Mouse (Mus musculus): Measurements from ENCODE around the gene Dnajc22. TPM values are rescaled to one million over a fixed set of nuclear protein-coding genes. Genes with fewer than 3 reads are reported as not detected.

Dnajc22 gene
- polyA plus RNA-seq, 1 experiment from 2014 or later, result 0.55 TPM

DNA sequence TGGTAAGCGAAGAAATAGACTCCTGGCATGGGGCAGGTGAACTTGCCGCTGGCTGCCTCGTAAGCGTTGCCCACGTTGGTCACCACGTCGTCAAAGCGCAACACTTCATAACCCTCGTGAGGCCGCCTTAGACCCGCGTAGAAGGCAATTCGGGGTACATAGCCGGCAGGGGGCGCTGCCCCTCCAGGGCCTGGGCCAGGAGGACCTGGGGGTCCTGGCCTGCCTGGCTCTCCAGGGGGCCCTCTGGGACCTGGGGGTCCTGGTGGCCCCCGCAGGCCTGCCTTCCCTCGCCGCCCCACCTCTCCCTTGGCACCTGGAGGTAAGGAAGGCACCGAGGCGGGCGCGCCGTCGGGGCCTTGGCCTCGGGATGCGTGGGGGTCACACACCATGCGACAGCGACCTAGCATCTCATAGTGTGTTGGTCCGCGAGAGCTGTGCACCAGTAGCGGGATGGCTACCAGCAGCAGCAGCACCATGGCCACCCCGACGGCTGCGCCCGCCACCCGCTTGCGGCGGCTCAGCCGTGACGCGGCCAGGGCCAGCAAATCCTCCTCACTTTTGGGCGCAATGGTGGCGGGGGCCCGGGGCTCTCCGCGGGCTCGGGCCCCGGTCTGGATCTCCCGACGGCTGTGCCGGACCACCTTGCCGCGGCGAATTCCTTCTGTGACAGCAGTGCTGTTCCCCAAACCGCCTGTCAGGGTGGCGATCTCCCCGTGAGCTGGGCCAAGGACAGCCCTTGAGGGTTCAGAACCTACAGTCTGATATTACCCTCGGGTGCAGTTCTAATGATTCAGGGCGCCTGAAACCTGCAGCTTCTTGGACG lies 5.5 kb upstream of the Dnajc22 start, which contains the start of gene C1ql4:
Gene C1ql4 (minus strand): TSS at position 565 of the 823 bp plus-strand sequence.
- 9% methylated on average over 60 of the region's 60 CpGs for WGBS
- Histone ChIP-seq H3K27ac (no peak within 1 kb of the TSS), H3K36me3 (peaks cover 4% of the 10 kb centered on the region; the same call in 1 of the 2 replicates), H3K9ac (peak within 1 kb of the TSS; percentile 20), H3K9me3 (replicated peaks) (no peaks in the 10 kb centered on the region), H3K4me2 (peak within 1 kb of the TSS; percentile 58), H3K4me3 (peak within 1 kb of the TSS; percentile 34), H3K4me1 (replicated peaks) (peaks cover 29% of the 10 kb centered on the region), H3K27me3 (peaks cover 89% of the 10 kb centered on the region)
- no peak for ATAC-seq (replicated peaks; ENCODE audit: insufficient number of reproducible peaks, insufficient read depth, low FRiP score, low read depth)

DNA sequence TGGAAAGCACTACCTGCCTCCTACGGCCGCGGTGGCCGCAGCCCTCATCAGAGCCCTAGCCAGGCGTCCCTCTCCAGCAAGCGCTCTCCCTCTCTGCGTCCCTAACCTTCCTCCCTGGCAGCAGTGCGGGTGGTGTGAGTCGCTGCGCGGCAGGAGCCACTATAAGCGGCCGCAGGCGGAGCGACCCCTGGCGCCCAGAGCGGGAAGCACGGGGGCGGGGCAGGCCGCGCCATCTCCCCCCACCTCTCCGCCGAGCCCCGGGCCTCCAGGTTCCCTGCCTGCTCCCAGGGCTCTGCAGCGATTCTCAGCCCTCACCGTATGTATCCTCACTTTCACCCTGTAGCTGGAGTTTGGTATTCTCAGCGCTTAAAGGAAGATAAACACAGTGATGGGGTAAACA lies 4.7 kb upstream of the Dnajc22 start:
- Histone ChIP-seq H3K4me2 (peak overlapping the region; percentile 58), H3K27ac (no peak overlapping the region), H3K9ac (peak overlapping the region; percentile 20), H3K4me1 (replicated peaks) (peaks cover 34% of the 10 kb centered on the region), H3K4me3 (peak overlapping the region; percentile 34), H3K9me3 (replicated peaks) (no peaks in the 10 kb centered on the region), H3K27me3 (peaks cover 97% of the 10 kb centered on the region), H3K36me3 (no peaks in the 10 kb centered on the region)
- under 1% methylated on average over 27 of the region's 27 CpGs for WGBS
- peak; percentile 78 for ATAC-seq (replicated peaks; ENCODE audit: insufficient number of reproducible peaks, insufficient read depth, low FRiP score, low read depth)

DNA sequence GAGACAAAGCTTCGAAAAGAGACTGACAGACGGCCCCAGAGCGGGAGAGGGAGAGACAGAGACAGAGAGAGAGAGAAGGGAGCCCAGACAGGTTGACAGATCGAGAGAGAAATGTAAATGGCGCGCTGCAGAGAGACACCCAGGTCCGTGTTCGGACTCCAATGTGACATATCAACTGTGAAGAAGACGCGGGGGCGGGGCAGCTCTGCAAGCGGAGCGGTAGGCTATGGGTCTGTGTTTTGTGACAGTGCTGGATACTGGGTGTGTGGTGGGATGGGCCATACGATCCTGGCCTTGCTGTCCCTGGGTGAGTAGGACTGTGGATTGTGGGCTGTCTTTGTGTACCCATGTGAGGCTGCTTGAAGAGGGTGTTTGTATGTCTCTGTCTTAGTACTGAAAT lies 3.9 kb upstream of the Dnajc22 start:
- Histone ChIP-seq H3K4me2 (peak overlapping the region; percentile 58), H3K27me3 (peaks cover 99% of the 10 kb centered on the region), H3K9me3 (replicated peaks) (no peaks in the 10 kb centered on the region), H3K4me3 (peak overlapping the region; percentile 34; the same call in 1 of the 2 replicates), H3K27ac (no peak overlapping the region), H3K4me1 (replicated peaks) (peaks cover 36% of the 10 kb centered on the region), H3K9ac (no peak overlapping the region), H3K36me3 (no peaks in the 10 kb centered on the region)
- WGBS, result 15% methylated on average over 14 of the region's 14 CpGs
- no peak for ATAC-seq (replicated peaks; ENCODE audit: insufficient number of reproducible peaks, insufficient read depth, low FRiP score, low read depth)

DNA sequence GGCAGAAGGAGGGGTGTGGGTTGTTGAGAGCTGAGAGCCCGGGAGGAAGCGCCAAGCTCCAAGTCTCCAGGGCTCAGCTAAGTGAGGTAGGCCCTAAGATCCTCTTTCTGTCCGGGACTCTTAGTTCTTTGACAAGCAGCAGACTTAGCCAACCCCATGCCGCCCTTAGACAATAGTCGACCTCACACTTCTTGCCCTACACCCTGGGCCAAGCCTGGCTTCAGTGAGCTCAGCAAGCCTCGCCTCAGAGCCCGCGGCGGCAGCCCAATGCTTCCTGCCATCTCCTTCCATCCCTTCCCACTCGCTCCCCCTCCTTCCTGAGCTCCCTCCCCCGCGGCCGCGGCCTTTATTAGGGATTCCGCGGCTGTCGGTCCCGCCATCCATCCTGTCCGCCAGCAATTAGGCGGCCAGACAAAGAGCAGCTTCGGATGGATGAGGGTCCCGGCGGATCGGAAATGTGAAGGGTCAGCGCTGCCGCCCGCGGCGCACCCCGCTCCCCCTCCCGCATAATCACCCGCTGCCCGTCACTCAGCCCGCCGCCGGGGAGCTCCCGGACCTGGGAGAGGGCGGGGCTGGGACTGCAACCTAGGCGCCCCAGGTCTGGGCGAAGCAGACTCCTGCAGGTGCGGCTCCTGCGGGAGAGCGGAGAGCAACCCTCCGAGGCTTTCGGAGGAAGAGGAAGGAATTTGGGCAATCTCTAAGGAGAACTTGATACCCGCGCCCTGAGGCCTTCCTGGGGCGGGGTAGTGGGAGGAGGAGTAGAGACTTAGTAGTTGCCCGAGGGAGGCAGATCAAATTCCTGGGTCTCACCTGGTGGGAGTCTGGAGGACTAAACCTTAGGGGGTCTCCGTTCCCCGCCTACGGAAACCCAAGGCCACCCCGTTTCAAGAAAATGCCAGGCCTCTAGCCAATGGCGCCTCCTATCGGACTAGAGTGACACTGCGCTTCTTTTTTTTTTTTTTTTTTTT lies 605 bp downstream of the Dnajc22 start:
- H3K9me3 ChIP-seq (replicated peaks), result no peaks in the 10 kb centered on the region
- H3K4me2 ChIP-seq, result peak overlapping the region; percentile 93
- no peaks in the 10 kb centered on the region for H3K36me3 ChIP-seq
- H3K4me3 ChIP-seq, result peak overlapping the region; percentile 52
- no peak overlapping the region for H3K27ac ChIP-seq
- H3K27me3 ChIP-seq, result peaks cover 96% of the 10 kb centered on the region
- H3K9ac ChIP-seq, result peak overlapping the region; percentile 47; the same call in 1 of the 2 replicates
- ATAC-seq (replicated peaks; ENCODE audit: insufficient number of reproducible peaks, insufficient read depth, low FRiP score, low read depth), result no peak
- H3K4me1 ChIP-seq (replicated peaks), result peaks cover 46% of the 10 kb centered on the region
- WGBS, result 3% methylated on average over 56 of the region's 56 CpGs

DNA sequence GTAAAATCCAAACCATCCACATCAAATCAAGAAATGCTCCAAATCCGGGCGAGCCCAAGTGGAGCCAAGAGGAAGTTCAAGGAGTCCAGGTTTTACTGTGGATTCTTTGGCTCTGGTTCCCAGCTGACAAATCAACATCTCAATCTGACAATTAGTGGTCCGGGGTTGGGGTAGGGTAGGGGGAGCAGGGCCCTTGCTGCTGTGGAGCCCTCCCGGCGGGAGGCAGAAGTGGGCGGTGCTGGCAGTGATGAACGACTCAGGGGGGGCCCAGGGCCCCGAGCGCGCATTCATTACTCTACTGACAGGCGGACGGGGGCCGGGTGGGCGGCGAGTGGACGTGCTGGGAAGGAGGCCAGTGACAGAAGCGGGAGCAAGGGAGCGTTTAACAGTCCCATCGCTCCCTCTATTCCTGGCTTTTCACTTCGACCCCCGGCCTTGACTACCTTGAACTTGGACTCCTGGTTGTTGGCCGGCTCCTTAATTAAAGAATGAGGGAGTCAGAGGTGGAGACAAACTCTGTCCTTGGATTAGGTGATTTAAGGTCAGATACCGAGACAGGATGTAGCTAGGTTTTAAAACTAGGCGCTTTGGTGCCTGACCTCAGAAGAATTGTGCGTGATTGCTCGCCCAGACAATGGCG lies 1.8 kb downstream of the Dnajc22 start:
- Histone ChIP-seq H3K9ac (no peak overlapping the region), H3K9me3 (replicated peaks) (no peaks in the 10 kb centered on the region), H3K4me3 (peak overlapping the region; percentile 6; the same call in 1 of the 2 replicates), H3K27me3 (peaks cover 95% of the 10 kb centered on the region), H3K27ac (no peak overlapping the region), H3K4me1 (replicated peaks) (peaks cover 51% of the 10 kb centered on the region), H3K36me3 (no peaks in the 10 kb centered on the region), H3K4me2 (peak overlapping the region; percentile 23)
- 5% methylated on average over 27 of the region's 27 CpGs for WGBS
- no peak for ATAC-seq (replicated peaks; ENCODE audit: insufficient number of reproducible peaks, insufficient read depth, low FRiP score, low read depth)

DNA sequence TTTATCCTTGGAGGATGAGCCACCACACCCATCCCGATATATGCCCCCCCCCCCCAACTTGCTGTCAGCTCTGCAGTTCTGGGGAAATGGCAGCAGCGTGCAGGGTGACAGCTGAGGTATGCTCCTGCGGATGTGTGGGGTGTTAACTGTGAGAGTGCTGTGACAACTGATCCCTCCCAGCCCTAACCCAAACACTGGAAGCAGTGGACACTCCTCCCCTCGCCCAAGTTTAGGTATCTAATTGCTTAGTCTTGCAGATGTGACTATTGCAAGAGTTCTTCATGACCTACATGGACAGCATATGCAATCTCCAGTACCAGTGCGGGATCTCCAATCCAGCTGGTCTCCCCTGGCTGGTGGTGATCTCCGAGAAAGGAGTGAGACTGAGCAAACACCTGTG lies 2.4 kb downstream of the Dnajc22 start:
- ATAC-seq (replicated peaks; ENCODE audit: insufficient number of reproducible peaks, insufficient read depth, low FRiP score, low read depth), result no peak
- no peaks in the 10 kb centered on the region for H3K36me3 ChIP-seq
- 0 out of 2 replicates have a peak overlapping the region, but pooled peaks have one; percentile 6 for H3K4me3 ChIP-seq
- peaks cover 51% of the 10 kb centered on the region for H3K4me1 ChIP-seq (replicated peaks)
- H3K9me3 ChIP-seq (replicated peaks), result no peaks in the 10 kb centered on the region
- no peak overlapping the region for H3K9ac ChIP-seq
- no peak overlapping the region for H3K4me2 ChIP-seq
- peaks cover 95% of the 10 kb centered on the region for H3K27me3 ChIP-seq
- H3K27ac ChIP-seq, result no peak overlapping the region
- WGBS, result 18% methylated on average over 6 of the region's 6 CpGs

DNA sequence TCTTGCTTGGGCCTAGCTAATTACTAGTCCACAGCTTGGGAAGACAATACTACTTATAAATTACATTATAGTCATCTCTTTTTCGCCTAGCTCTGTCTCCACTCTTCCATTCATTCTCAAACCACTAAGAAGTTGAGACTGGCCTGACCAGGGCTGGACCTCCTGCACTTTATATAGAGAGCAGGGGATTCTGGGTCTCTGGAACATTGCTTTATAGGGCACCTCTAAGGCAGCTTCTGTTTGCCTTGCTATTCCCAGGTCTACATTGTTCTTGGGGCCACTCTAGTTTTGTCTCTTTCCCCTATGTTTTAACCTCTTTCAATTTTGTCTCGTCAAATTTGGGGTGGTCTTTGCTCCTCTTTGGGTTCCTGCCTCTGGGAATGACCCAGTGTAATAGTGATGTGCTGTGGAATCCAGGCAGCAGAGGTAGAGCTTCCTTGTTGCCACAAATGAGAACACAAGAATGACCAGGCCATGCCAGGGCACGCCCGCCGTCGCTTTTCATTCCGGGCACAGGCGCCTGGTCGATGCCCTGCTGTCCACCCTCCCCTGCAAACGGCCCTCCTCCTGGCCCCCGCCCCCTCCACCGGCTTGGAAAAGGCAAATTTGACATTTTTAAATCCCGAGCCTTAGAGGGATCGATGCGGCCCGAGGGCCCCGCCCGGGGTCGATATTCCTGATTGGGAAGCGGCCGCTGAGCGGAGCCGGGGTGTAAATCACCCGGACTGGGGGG lies 3.3 kb downstream of the Dnajc22 start:
- Histone ChIP-seq H3K4me1 (replicated peaks) (peaks cover 51% of the 10 kb centered on the region), H3K27ac (no peak overlapping the region), H3K4me2 (peak overlapping the region; percentile 89), H3K4me3 (peak overlapping the region; percentile 50), H3K36me3 (no peaks in the 10 kb centered on the region), H3K27me3 (peaks cover 87% of the 10 kb centered on the region), H3K9ac (peak overlapping the region; percentile 27; the same call in 1 of the 2 replicates), H3K9me3 (replicated peaks) (no peaks in the 10 kb centered on the region)
- 9% methylated on average over 24 of the region's 24 CpGs for WGBS
- ATAC-seq (replicated peaks; ENCODE audit: insufficient number of reproducible peaks, insufficient read depth, low FRiP score, low read depth), result no peak

DNA sequence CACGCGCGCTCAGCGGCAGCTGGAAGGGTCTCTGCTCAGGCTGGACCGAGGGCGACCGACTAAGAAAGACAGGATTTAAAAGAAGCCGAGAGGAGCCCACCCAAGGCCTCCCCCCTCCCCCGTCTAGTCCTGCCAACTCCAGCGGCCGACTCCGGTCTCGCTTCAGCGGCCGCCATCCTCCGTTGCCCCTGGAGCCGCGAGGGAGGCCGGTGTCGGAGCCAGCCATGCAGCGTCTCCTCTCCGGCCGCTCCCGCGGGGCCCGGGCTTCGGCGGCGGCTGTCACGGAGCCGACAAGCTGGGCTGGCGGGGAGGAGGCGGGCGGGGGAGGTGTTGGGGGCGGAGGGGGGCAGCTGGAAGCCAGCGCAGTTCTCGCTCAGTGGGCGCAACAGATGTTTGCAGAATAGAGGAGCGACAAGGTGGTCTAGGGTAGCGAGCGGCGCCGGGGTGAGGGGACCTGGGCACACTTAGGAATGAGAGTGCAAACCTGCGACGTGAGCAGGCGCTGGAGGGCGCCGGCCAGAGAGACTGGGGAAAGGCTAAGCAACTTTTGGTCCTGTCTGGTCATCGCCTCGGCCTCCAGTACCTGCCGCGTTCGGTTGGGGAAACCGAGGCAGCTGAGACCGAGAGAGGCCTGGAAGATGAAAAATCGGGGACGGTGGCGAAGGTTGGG lies 4.0 kb downstream of the Dnajc22 start:
- Histone ChIP-seq H3K4me1 (replicated peaks) (peaks cover 51% of the 10 kb centered on the region), H3K9me3 (replicated peaks) (no peaks in the 10 kb centered on the region), H3K9ac (peak overlapping the region; percentile 56), H3K27me3 (peaks cover 79% of the 10 kb centered on the region), H3K36me3 (no peaks in the 10 kb centered on the region), H3K4me3 (peak overlapping the region; percentile 50), H3K4me2 (peak overlapping the region; percentile 89), H3K27ac (no peak overlapping the region)
- ATAC-seq (replicated peaks; ENCODE audit: insufficient number of reproducible peaks, insufficient read depth, low FRiP score, low read depth), result no peak
- WGBS, result under 1% methylated on average over 53 of the region's 58 CpGs

DNA sequence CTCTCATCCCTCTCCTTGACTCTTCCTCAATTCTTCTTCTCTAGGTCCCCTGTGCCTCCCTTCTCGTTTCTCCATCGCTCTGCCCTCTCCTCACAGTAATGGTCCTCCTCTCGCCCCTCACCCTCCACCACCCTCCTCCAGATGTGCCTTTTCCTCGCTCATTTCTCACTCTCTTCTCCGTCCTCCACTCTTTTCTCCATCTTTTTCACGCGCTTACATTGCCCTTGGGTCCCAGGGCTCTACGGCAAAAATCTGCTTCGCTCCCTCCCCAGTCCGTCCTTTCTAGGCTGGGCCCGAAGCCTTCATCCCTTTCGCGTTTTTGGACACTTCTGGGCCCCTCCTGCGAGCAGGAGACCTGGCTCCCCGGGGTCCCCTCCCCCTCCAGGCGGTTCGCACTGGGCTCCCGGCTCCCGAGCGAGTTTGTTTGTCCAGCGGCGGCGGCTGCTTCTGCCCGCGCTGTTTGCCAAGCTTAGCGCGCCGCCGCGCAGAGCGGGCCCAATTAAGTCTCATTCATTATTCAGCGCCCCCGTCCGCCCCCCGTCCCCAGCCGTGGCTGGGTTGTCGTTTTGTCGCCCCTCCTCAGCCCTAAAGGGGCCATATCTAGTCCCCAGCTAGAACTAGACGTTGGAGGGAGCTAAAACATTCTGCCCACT lies 5.0 kb downstream of the Dnajc22 start:
- Histone ChIP-seq H3K9me3 (replicated peaks) (no peaks in the 10 kb centered on the region), H3K9ac (peak overlapping the region; percentile 56), H3K4me2 (peak overlapping the region; percentile 89), H3K27ac (no peak overlapping the region), H3K27me3 (peaks cover 69% of the 10 kb centered on the region), H3K4me1 (replicated peaks) (peaks cover 49% of the 10 kb centered on the region), H3K36me3 (no peaks in the 10 kb centered on the region), H3K4me3 (peak overlapping the region; percentile 50)
- no peak for ATAC-seq (replicated peaks; ENCODE audit: insufficient number of reproducible peaks, insufficient read depth, low FRiP score, low read depth)
- under 1% methylated on average over 39 of the region's 39 CpGs for WGBS

Measured in heart, embryonic 15.5 days (tissue).